Mouse (Mus musculus) cerebellum, adult 9-10 months (tissue): ENCODE measurements around the gene Fam81b.

Experiments
- DNase-seq: peaks from one replicate; pipeline ENCODE4 v3.0.0; 2022

Fam81b gene

GRCm38 (mm10) chr13:76189190-76189589, 115.7 kb downstream of the Fam81b start:
- DNase-seq, result peak; percentile 88

- DNase-seq, result peak; percentile 74
Observed at GRCm38 (mm10) chr13:76187651-76188050, 117.2 kb downstream of the Fam81b start.

- DNase-seq, result peak; percentile 71
Observed at GRCm38 (mm10) chr13:76178700-76179099, 126.2 kb downstream of the Fam81b start.

- DNase-seq, result no peak
Observed at GRCm38 (mm10) chr13:76174297-76174696, 130.6 kb downstream of the Fam81b start.

GRCm38 (mm10) chr13:76160587-76160986, 144.3 kb downstream of the Fam81b start:
- DNase-seq, result no peak

- DNase-seq, result no peak
Observed at GRCm38 (mm10) chr13:76157508-76157907, 147.4 kb downstream of the Fam81b start.

- no peak for DNase-seq
Observed at GRCm38 (mm10) chr13:76157099-76157498, 147.8 kb downstream of the Fam81b start.
